15 mouse cellular contexts compared by ENCODE assay signal in the genomic region with DNA sequence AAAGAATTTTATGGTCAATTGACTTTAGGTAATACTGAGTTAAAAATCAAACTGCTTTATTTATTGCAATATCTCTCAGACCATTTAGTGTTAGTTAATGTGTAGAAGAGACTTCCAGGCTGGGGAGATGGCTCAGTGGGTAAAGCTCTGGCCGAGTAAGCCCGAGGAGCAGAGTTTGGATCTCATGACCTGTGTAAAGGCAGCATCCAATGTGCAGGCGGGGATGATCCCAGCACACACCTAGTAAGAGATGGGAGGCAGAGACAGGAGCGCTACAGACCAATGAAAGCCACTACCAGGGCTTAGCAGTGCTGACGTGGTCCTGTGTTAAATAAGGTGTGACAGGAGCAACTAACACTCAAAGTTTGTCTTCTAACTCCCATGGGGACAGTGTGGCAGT.
"Had no signal": no experiment of that assay in that cellular context is flagged by ENCODE, and none has a peak within 500 bp of the region (broad histone marks: within the 10 kb centered on the region; RNA-seq: fewer than 3 reads in every experiment).

No protein-coding gene starts in this region.

- DNase-seq: left cerebral cortex, postnatal 4 days; liver, postnatal 0 days; lung, embryonic 14.5 days; lung, postnatal 36 days; midbrain, embryonic 14.5 days; thymus, adult 18-20 months; thymus, postnatal 14 days; thymus, postnatal 4 days had no signal

- H3K9me3 ChIP-seq: intestine, embryonic 15.5 days; limb, embryonic 12.5 days; limb, embryonic 15.5 days had no signal

- H3K4me1 ChIP-seq: intestine, embryonic 15.5 days; limb, embryonic 12.5 days; limb, embryonic 15.5 days had no signal

- H3K27ac ChIP-seq: intestine, embryonic 15.5 days; limb, embryonic 12.5 days; limb, embryonic 15.5 days; liver, embryonic 14.5 days had no signal

- ATAC-seq: intestine, embryonic 15.5 days; liver, postnatal 0 days; lung, postnatal 0 days had no signal

- H3K36me3 ChIP-seq: intestine, embryonic 15.5 days; limb, embryonic 12.5 days; limb, embryonic 15.5 days had no signal

- H3K9ac ChIP-seq: intestine, embryonic 15.5 days; limb, embryonic 12.5 days; limb, embryonic 15.5 days; liver, embryonic 14.5 days; liver, postnatal 0 days; lung, embryonic 14.5 days had no signal

- H3K4me3 ChIP-seq: intestine, embryonic 15.5 days; limb, embryonic 12.5 days; limb, embryonic 15.5 days had no signal

- H3K4me2 ChIP-seq: intestine, embryonic 15.5 days; limb, embryonic 12.5 days; limb, embryonic 15.5 days; liver, embryonic 11.5 days; lung, embryonic 14.5 days; midbrain, embryonic 11.5 days had no signal

- H3K27me3 ChIP-seq: intestine, embryonic 15.5 days; limb, embryonic 12.5 days; limb, embryonic 15.5 days had no signal
